1 mouse cellular context compared by ENCODE assay signal in the genomic region with DNA sequence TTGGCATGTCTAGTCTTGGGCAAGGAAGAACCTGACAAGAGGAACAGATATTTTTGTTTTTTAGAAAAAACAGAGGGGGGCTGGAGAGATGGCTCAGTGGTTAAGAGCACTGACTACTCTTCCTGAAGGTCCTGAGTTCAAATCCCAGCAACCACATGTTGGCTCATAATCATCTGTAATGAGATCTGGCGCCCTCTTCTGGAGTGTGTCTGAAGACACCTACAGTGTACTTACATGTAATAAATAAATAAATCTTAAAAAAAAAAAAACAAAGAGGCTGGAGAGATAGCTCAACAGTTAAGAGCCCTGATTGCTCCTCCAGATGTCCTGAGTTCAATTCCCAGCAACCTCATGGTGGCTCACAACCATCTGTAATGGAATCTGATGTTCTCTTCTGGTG.
TF ChIP-seq lines count a peak whose summit lies in the region.

No protein-coding gene starts in this region.

TF ChIP-seq in MEL, 35 proteins besides CTCF, POLR2A, EP300 and RAD21:
- TF ChIP-seq ZNF384 (IDR thresholded peaks at IDR 0.05; ENCODE audit: low read depth, low read length) (peak; percentile 73), SMC3 (IDR thresholded peaks at IDR 0.05; ENCODE audit: low read depth, low read length) (peak; percentile 19; the same call in 1 of the 2 replicates), RCOR1 (IDR thresholded peaks at IDR 0.05; ENCODE audit: low read depth, low read length) (0 out of 2 replicates have a peak, but pooled peaks have one; percentile 38)
TF ChIP-seq in MEL: peak in this region for 3; not testable (repeated sequence) for 32.
